Mouse (Mus musculus) right cerebral cortex, postnatal 10 days (tissue): ENCODE results near the gene Gm37240.

ENCODE experiments used
- DNase-seq, 2 experiments: peaks; one replicate each; pipeline ENCODE4 v3.0.0; 2021; ENCODE audit warnings: low spot score in 2 of 2

Gm37240 gene

DNA sequence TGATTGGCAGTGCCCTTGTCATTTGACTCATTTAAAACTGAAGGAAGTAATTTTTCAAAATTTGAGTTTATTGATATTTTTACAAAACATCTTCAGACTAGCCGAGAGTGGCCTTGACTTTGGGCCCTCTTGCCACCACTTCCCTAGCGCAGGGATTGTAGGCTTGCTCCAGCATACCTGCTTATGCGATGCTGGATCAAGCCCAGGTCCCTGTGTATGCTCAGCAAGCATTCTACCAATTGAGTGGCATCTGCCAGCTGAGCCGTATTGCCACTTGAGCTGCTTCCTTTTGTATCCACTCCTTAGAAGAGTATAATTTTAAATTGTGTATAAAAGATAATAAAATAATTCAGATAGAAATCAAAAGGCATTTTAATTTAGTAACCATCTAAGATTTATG, 1046.0 kb downstream of the Gm37240 start:
- no peak for DNase-seq

DNA sequence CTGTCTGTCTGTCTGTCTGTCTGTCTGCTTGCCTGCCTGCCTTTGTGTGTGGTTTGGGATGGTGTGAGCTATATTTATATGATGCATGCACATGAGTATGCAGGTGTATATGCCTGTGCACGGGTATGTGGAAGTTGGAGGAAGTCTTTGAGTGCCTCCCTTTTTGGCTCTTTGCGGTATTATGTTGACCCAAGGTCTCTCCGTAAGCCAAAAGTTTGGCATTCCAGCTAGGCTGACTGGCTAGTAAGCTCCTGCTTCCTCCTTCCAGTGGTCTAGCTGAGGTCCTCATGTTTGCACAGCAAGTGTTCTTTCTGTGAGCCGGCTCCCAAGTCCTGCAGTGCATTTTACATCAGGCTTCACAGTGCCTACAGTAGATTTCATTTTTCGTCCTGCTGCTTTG, 1047.8 kb downstream of the Gm37240 start:
- DNase-seq: no peak

- DNase-seq: no peak
Measured at GRCm38 (mm10) chr3:84837984-84838383, 1049.3 kb downstream of the Gm37240 start.

DNA sequence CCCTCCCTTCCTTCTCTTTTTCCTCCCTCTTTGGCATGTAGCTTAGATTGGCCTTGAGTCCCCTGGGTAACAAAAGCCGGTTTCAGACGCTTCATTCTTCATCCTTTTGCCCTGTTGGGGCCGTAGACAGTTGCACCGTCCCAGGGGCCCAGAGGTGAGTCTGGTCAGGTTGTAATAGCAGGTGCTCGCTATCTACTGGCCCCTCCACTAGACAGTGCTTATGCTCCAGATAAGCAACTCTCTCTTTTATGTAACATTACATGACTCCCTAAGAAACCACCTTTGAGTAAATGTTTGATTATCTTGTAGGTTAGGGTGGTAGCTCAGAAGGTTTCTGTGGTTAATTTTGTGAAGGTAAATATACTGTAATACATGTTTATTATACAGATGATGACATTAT, 1051.3 kb downstream of the Gm37240 start:
- no peak for DNase-seq

- no peak for DNase-seq
Measured at GRCm38 (mm10) chr3:84829366-84829765, 1058.0 kb downstream of the Gm37240 start.

DNA sequence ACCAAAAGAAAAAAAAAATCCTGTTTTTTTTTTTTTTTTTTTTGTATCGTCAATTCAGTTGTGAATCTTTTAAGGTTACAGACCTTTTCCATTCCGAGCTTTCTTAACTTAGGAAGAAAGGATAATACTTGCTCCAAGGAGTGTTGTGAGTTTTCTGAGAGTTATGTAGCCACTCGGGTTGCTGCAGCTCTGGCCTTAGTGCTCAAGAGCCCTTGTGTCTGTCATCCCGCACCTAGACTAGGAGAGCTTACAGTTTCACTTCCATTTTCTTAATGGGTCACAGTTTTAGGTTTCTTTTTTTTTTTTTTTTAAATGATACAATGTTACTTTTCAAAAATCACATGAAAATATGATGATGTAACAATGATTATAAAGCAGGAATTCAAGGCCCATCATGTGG, 1059.7 kb downstream of the Gm37240 start:
- no peak for DNase-seq

GRCm38 (mm10) chr3:84826938-84827337, 1060.4 kb downstream of the Gm37240 start:
- DNase-seq: no peak

- no peak for DNase-seq
Measured at GRCm38 (mm10) chr3:84826405-84826804, 1060.9 kb downstream of the Gm37240 start.

DNA sequence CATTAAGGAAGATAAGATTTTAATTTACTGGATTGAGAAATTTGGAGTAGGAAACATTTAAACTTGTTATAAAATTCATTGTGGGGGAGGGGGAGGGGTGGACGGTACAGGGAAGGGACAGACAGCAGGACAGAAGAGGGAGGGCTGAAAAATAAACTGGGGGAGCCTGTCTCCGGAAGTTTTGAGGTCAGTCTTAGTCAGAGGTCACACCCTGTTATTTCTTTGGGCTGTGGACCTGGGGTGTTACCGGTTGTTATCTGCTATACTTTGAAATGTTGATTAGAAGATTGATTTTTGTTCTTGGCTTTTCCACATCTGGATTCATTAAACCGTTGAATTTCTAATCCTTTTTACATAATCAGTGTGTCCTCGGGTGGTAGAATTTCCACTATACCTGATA, 1061.3 kb downstream of the Gm37240 start:
- DNase-seq: no peak

- DNase-seq: no peak
Measured at GRCm38 (mm10) chr3:84820654-84821201, 1066.6 kb downstream of the Gm37240 start.

DNA sequence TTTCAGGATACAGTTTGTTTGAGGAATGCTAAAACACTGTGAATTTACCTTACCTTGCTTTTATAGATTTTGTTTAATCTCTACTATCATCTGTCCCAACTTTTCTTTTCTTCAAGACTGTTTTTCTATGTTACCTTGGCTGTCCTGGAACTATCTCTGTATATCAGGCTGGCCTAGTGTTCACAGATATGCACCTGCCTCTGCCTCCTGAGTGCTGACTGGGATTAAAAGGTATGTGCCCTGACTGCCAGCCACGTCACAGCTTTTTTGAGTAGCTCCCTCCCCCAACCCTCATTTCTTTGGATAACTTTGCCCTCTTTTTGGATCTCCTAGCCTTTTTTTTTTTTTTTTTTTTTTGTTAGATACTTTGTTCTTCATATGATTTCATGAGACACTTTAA, 1070.4 kb downstream of the Gm37240 start:
- DNase-seq: no peak

GRCm38 (mm10) chr3:84815461-84815860, 1071.9 kb downstream of the Gm37240 start:
- peak; percentile 60 to 65 for DNase-seq

- DNase-seq: peak; percentile 29 to 45
Measured at GRCm38 (mm10) chr3:84814762-84815381, 1072.4 kb downstream of the Gm37240 start, which contains the start of gene Fbxw7. Gene Fbxw7 (plus strand): TSS chr3:84815268.

DNA sequence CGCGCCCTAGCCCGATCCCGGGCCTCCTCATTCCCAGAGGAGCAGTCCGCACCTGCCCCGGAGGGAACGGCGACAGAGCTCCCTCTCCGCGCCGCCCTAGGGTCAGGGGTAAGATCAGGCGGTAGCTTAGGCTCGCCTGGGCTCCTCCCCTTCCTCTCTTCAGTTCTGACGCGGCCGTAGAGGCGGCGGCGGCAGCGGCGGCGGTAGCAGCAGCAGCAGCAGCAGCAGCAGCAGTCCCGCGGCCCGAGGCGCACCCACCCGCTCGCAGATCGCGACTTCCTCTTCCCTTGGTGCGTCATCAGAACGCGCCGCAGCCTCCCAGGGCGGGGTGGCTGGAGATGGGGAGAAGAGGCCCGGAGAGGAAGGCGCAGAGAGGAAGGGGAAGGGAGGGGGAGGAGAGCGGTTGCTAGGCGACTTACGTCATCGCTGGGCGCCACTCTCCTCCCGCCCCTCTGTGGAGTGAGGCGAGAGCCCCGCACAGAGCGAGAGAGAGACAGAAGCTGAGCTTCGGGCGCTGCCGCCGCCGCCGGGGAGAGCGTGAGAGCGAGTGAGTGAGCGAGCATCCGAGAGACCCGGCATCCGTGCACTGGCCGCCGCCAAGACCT, 1073.1 kb downstream of the Gm37240 start:
- DNase-seq: peak; percentile 100

- DNase-seq: no peak
Measured at GRCm38 (mm10) chr3:84813436-84814156, 1073.7 kb downstream of the Gm37240 start.

- DNase-seq: no peak
Measured at GRCm38 (mm10) chr3:84810803-84811202, 1076.5 kb downstream of the Gm37240 start.

GRCm38 (mm10) chr3:84808906-84809305, 1078.4 kb downstream of the Gm37240 start:
- no peak for DNase-seq

DNA sequence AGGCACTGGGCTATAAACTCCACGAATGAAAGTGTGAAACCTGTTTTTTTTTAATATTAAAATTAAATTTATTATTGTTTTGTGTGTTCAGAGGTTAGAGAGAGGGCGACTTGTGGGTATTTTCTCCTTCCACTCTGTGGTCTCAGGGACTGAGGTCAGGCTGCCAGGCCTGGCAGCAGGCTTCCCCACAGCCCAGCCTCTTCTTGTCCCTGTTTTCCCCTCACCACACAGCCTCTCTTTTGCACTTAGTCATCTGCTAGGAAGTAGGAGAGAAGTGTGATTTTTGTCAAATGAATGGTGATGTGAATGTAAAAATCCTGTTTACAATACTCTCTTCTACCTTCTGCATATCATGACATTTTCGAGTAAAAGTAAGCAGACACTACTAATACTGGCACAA, 1079.5 kb downstream of the Gm37240 start:
- no peak for DNase-seq

GRCm38 (mm10) chr3:84806206-84806605, 1081.1 kb downstream of the Gm37240 start:
- no peak for DNase-seq

GRCm38 (mm10) chr3:84804036-84804435, 1083.3 kb downstream of the Gm37240 start:
- DNase-seq: no peak

GRCm38 (mm10) chr3:84787914-84788313, 1099.4 kb downstream of the Gm37240 start:
- no peak for DNase-seq

- no peak for DNase-seq
Measured at GRCm38 (mm10) chr3:84776084-84776483, 1111.2 kb downstream of the Gm37240 start.

DNA sequence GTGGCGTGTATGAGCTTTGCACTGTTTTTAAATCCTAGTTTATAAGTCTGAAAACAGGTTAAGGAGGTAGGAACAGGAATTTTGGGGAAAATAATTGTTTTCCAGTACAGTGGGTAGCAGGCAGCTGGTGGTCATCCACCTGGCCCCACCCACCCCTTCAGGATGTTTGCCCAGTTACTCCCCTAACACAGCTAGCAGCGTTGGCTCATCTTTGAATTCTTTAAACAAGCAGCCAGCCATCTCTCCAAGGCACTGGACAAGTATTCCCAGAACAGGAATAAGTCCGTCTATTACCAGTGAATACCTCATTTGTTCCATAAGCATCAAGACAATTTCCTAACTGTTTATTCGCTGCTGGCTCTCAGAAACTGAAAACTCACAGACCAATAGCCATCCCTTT, 1111.7 kb downstream of the Gm37240 start:
- DNase-seq: no peak
